Mouse (Mus musculus) retina, postnatal 1 day (tissue): Measurements from ENCODE around the gene Ip6k3.

Source experiments
- DNase-seq: peaks from one replicate; pipeline ENCODE4 v3.0.0-alpha.2; 2012

The Ip6k3 gene

GRCm38 (mm10) chr17:27181666-27182065 is 14.1 kb upstream of the Ip6k3 start:
- peak; percentile 20 for DNase-seq

- DNase-seq, result no peak
These were observed 12.2 kb upstream of the Ip6k3 start for GRCm38 (mm10) chr17:27179681-27180280.

GRCm38 (mm10) chr17:27178427-27179177 is 11.0 kb upstream of the Ip6k3 start:
- DNase-seq, result no peak

GRCm38 (mm10) chr17:27178019-27178418 is 10.4 kb upstream of the Ip6k3 start:
- peak; percentile 48 for DNase-seq

GRCm38 (mm10) chr17:27176754-27177153 is 9.2 kb upstream of the Ip6k3 start:
- DNase-seq, result no peak

- DNase-seq, result no peak
These were observed 8.7 kb upstream of the Ip6k3 start for GRCm38 (mm10) chr17:27176287-27176686.

GRCm38 (mm10) chr17:27175196-27175874 is 7.7 kb upstream of the Ip6k3 start:
- DNase-seq, result peak; percentile 72

GRCm38 (mm10) chr17:27173715-27174114 is 6.1 kb upstream of the Ip6k3 start:
- no peak for DNase-seq

- no peak for DNase-seq
These were observed 4.9 kb upstream of the Ip6k3 start for GRCm38 (mm10) chr17:27172459-27172858.

- DNase-seq, result no peak
These were observed 3.5 kb upstream of the Ip6k3 start for GRCm38 (mm10) chr17:27171121-27171520.

- no peak for DNase-seq
These were observed 2.5 kb upstream of the Ip6k3 start for GRCm38 (mm10) chr17:27169952-27170695.

- no peak for DNase-seq
These were observed 974 bp upstream of the Ip6k3 start for GRCm38 (mm10) chr17:27168569-27168968.

- DNase-seq, result no peak
These were observed 694 bp downstream of the Ip6k3 start for GRCm38 (mm10) chr17:27166901-27167300.

GRCm38 (mm10) chr17:27165054-27165773 is 2.4 kb downstream of the Ip6k3 start:
- DNase-seq, result peak; percentile 74

- no peak for DNase-seq
These were observed 6.7 kb downstream of the Ip6k3 start for GRCm38 (mm10) chr17:27160905-27161304.

GRCm38 (mm10) chr17:27159169-27159568 is 8.4 kb downstream of the Ip6k3 start:
- no peak for DNase-seq

- no peak for DNase-seq
These were observed 9.2 kb downstream of the Ip6k3 start for GRCm38 (mm10) chr17:27158439-27158838.

GRCm38 (mm10) chr17:27155752-27156151 is 11.8 kb downstream of the Ip6k3 start:
- DNase-seq, result peak; percentile 21

GRCm38 (mm10) chr17:27154881-27155280 is 12.7 kb downstream of the Ip6k3 start:
- no peak for DNase-seq

GRCm38 (mm10) chr17:27154256-27154655 is 13.3 kb downstream of the Ip6k3 start:
- DNase-seq, result no peak

GRCm38 (mm10) chr17:27153773-27154193 is 13.8 kb downstream of the Ip6k3 start:
- peak; percentile 70 for DNase-seq

GRCm38 (mm10) chr17:27152976-27153723 is 14.4 kb downstream of the Ip6k3 start:
- peak; percentile 23 for DNase-seq
